Mouse (Mus musculus): ENCODE measurements at regions not wholly inside any gene's neighbourhood (a gene's known extent, or its start where the extent isn't known, plus 50 kb on each side); places are given as distances from the start of the nearest gene placed in this dataset.

DNA sequence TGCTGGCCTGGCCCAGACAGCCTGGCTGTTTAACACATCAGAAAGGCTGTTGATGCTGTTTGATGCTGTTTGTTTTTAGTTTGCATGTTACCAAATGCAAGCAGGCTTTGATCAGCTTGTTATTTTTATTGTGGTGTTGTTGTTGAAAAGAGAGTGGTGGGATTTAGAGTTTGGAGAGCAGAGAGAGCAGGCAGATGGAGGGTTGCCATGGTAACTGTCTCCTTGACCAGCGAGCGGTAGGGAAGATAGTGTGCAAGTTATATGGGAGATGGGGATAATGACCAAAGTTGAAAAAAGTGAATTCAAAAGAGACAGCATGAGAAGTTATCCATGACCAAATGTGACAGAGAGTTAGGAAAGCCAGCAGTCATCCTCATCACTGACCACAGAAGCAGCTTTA is 83.3 kb downstream of the Cmc2 start:
- no peak for DNase-seq

GRCm38 (mm10) chr8:116832181-116832580 is 89.1 kb downstream of the Cmc2 start:
- peak; percentile 22 for DNase-seq

- no peak for DNase-seq
These were observed 91.6 kb downstream of the Cmc2 start for GRCm38 (mm10) chr8:116829631-116830030.

DNA sequence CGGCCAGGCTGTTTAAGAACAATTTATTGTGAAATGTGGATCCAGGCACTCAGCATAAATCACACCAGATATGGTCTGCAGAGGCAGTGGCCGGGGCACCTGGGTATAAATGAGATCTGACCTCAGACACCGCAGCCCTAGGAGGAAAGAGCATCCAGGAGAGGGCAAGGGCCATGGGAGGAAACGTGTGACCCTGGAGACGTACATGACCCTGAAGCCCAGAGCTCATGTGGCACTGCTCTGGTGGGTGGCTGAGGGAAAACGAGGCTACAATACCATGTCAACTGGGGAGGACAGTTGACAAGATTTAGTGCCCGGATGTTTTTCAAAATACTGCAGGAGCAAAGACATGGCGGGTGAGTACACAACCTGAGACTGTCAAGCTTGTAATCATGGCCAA is 93.0 kb downstream of the Cmc2 start:
- DNase-seq = no peak

DNA sequence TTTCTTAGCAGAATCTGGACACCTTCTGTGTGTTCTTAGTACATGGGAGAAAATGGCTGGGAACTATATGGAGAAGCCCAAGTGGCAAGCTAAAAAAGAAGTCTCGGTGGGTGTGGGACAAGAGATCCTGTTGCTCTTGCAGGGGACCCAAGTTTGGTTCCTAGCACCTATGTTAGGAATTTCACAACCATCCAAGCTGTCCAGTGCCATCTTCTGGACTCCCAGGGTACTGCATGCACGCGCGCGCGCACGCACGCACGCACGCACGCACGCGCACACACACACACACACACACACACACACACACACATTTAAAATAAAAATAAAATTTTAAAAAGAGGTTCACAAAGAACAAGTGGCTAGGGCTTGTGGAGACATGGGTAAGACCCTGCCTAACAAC is 94.1 kb downstream of the Cmc2 start:
- DNase-seq = no peak

- peak; percentile 56 for DNase-seq
These were observed 81.5 kb upstream of the Cdyl2 start for GRCm38 (mm10) chr8:116814118-116814851.

GRCm38 (mm10) chr8:116801313-116801712 is 68.5 kb upstream of the Cdyl2 start:
- DNase-seq = no peak

GRCm38 (mm10) chr8:116800636-116801035 is 67.8 kb upstream of the Cdyl2 start:
- DNase-seq = no peak

DNA sequence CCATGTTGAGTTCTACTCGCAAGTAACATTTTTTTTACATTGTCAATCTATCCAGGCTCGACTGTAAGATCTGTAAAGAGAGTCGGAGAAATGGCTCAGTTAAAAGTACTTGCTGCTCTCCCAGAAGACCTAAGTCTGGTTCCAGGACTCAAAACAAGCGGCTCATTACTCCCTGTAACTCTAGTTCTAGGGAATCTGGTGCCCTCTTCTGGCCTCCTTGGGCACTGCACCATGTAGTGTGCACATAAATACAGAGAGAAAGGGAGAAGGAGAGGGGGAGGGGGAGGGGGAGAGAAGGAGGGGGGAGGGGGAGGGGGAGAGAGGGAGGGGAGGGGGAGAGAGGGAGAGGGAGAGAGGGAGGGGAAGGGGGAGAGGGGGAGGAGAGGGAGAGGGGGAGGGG is 66.2 kb upstream of the Cdyl2 start:
- DNase-seq = no peak

DNA sequence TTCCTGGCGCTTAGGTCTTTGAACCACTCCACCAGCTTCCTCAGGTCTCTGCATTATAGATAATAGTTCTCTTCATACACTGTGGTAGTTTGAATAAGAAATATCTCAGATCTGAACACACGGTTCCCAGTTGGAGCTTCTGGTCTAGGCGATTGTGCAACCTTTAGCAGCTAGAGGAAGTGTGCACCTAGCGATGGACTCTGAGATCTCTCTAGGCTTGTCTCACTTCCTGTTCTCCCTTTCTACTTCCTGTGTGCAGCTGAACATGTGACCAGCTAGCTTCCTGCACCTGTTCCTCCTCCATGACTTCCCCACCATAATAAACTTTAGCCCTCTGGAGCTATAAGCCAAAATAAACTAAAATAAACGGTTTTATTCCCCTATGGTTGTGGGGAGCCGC is 62.9 kb upstream of the Cdyl2 start:
- DNase-seq = no peak

DNA sequence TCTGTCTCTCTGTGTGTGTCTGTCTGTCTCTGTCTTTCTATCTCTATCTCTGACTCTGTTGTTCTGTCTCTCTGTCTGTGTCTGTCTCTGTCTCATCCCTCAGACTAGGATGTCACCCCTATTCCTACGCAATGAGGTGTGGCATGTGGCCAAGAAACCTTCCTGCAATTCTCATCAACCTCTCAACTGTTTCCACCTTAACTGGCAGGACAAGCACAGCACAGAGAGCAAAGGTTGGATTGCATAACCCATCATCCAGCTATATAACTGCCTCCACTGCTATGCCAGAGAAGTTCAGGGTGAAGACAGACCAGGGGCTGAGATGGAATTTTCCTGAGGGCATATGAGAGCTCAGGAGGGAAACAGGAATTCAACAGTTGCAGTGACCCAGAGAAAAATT is 60.3 kb upstream of the Cdyl2 start:
- no peak for DNase-seq

DNA sequence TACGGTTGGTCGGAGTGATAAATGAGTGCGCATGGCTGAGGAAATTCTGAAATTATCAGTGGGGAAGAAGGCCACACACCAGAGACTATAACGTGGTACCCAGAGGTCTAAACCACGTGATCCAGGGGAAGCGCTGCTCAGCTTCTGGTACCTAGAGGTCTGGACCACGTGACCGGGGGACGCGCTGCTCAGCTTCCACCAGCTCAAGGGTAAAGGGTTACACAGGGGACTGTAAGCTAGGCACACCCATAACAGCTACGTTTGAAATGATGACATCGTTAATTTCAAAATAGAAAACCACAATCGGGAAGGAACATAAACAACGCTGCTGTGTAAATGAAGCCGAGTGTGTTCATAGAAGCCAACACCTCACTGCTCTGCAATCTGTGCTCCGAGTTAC is 57.5 kb upstream of the Cdyl2 start:
- DNase-seq = no peak
